Mouse (Mus musculus) hindbrain, embryonic 11.5 days (tissue): ENCODE results near the gene Rtn4ip1. TPM values are rescaled to one million over a fixed set of nuclear protein-coding genes. Genes with fewer than 3 reads are reported as not detected.

ENCODE experiments used
- ATAC-seq: fragments of 200-750 bp; cut with Nextera tagmentation; 2 replicates; pipeline ENCODE4 v1.8.0; 2017; ENCODE audit warnings: mild to moderate bottlenecking, moderate TSS enrichment, moderate library complexity; ENCODE audit not compliant: low FRiP score
- DNase-seq: peaks from one replicate; pipeline ENCODE4 v3.0.0-alpha.2; 2015; ENCODE audit warnings: low spot score
- H3K27ac ChIP-seq: fragments of 300-500 bp; sonication (generic); 2 replicates; pipeline ENCODE4 v1.5.1; 2014; ENCODE audit warnings: mild to moderate bottlenecking, low read depth, low read length
- H3K27me3 ChIP-seq: fragments of 300-500 bp; sonication (generic); 2 replicates; pipeline ENCODE4 v1.6.1; 2014; ENCODE audit warnings: mild to moderate bottlenecking, low read length, moderate library complexity, mixed read lengths; ENCODE audit not compliant: control insufficient read depth, insufficient read depth
- H3K36me3 ChIP-seq: fragments of 300-500 bp; sonication (generic); 2 replicates; pipeline ENCODE4 v1.6.1; 2014; ENCODE audit warnings: mild to moderate bottlenecking, low read length, moderate library complexity, mixed read lengths; ENCODE audit not compliant: control insufficient read depth, insufficient read depth
- H3K4me1 ChIP-seq: fragments of 300-500 bp; sonication (generic); replicated peaks from 2 replicates; pipeline ENCODE4 v1.6.1; 2014; ENCODE audit warnings: low read length, mixed read lengths; ENCODE audit not compliant: control insufficient read depth, insufficient read depth
- H3K4me2 ChIP-seq: fragments of 300-500 bp; sonication (generic); replicated peaks from 2 replicates; pipeline ENCODE4 v1.6.1; 2014; ENCODE audit warnings: mild to moderate bottlenecking, low read depth, low read length
- H3K4me3 ChIP-seq: fragments of 300-500 bp; sonication (generic); 2 replicates; pipeline ENCODE4 v1.5.1; 2014; ENCODE audit warnings: low read depth, low read length
- H3K9ac ChIP-seq: fragments of 300-500 bp; sonication (generic); 2 replicates; pipeline ENCODE4 v1.6.1; 2014; ENCODE audit warnings: low read depth, low read length
- H3K9me3 ChIP-seq: fragments of 300-500 bp; sonication (generic); 2 replicates; pipeline ENCODE4 v1.6.1; 2016; ENCODE audit warnings: low read length; ENCODE audit not compliant: control insufficient read depth
- whole genome bisulfite sequencing: fragments of 180-500 bp; shearing (Covaris S2); extraction: QIAGEN DNeasy Blood & Tissue Kit; methylation state at CpG from one replicate; pipeline ENCODE4 v1.1.7; 2014; 5-methylcytosine and 5-hydroxymethylcytosine counted together
- polyA plus RNA-seq: library from polyadenylated mRNA; unstranded; fragments of >200 nt; fragmentation: Nextera tagmentation; extraction: Ambion mirVana; gene quantifications from 2 replicates; pipeline ENCODE4 v1.2.1, GENCODE M21; 2014

Rtn4ip1 gene
- polyA plus RNA-seq: 20.0 and 20.5 TPM in 2 replicates

DNA sequence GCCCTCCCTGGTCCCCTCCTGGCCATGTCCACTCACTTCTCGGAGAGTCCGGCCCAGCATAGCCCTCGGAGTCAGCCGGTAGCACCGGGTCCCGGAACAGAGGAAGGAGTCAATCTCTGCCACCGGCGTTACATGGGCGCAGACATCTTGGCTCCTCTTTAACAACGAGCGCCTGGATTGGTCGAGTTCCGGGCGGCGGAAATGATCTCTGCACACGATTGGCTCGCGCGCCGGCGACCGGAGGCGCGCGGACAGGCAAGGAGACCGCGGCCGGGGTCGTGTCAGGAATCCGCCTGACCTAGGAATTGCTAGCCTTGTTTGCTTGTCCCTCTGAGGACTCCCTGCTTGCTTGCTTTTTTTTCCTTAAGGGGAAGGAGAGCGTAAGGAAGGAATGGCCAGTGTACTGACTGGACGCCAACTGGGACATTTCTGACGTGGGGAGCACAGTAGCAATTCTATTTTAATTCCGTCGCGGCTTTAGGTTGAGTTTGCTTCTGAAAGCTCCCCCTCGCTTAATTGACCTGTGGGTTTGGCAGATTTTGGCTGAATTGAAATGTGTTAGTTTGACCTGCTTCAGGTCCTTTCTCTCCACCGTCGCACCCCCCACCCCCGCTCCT, at the start of gene Rtn4ip1, which contains the start of gene Qrsl1:
Gene Rtn4ip1, plus strand, starts transcription at position 230 of the 617 bp plus-strand sequence.
Gene Qrsl1, minus strand, starts transcription at position 168 of the 617 bp plus-strand sequence.
- H3K27ac ChIP-seq: peak within 1 kb of the TSS; percentile 55; the same call in 1 of the 2 replicates

DNA sequence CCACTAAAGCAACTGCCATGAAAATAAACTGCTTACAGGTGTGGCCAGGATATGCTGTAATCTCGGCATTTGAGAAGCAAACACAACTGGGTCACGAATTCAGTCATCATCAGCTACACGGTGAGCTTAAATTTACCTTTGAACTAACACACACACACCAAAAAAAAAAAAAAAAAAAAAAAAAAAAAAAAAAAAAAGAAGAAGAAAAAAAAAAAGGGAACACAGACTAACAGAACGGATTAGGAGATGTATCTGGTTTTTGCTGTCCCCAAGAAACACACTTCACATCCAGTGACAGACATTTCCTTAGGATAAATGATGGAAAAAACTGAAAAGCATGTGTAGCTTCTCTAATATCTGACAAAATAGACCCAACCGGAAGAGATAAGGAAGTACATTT, 49.7 kb upstream of the Rtn4ip1 start:
- no peak for ATAC-seq
- Histone ChIP-seq H3K36me3 (no peaks in the 10 kb centered on the region), H3K4me3 (no peak overlapping the region), H3K27me3 (no peaks in the 10 kb centered on the region), H3K9ac (no peak overlapping the region), H3K4me2 (no peak overlapping the region), H3K27ac (no peak overlapping the region), H3K4me1 (no peaks in the 10 kb centered on the region), H3K9me3 (no peaks in the 10 kb centered on the region)
- DNase-seq: no peak
- WGBS: 91% methylated on average over 5 of the region's 5 CpGs

More for the DNA sequence above, at the start of gene Rtn4ip1, which contains the start of gene Qrsl1:
- ATAC-seq (peak; percentile 99), DNase-seq (peak; percentile 96)
- no peaks in the 10 kb centered on the region for H3K27me3 ChIP-seq
- H3K36me3 ChIP-seq: no peaks in the 10 kb centered on the region
- no peaks in the 10 kb centered on the region for H3K9me3 ChIP-seq
- peak within 1 kb of the TSS; percentile 73 for H3K4me3 ChIP-seq
- H3K9ac ChIP-seq: peak within 1 kb of the TSS; percentile 69
- WGBS: under 1% methylated on average over 40 of the region's 40 CpGs
- H3K4me1 ChIP-seq: no peaks in the 10 kb centered on the region
- peak within 1 kb of the TSS; percentile 62 for H3K4me2 ChIP-seq

DNA sequence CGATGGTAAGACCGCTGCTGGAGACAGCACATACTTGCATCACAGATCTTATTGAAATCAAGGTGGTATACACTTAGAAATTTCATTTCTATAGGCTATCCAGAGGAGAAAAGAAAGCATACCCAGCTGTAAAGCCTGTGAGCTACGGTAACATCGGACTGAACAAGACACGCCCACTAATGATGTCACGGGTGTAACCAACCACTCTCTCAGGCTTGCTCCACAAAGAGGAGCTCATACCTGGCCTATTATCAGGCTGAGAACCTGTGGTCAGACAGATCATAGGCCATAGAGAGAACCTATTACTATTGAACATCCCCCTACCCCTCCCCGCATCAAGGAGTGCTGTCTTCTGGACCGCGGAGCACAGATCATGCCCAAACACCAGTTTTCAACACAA, 45.7 kb upstream of the Rtn4ip1 start:
- ATAC-seq: no peak
- Histone ChIP-seq H3K27ac (no peak overlapping the region), H3K9me3 (no peaks in the 10 kb centered on the region), H3K4me1 (no peaks in the 10 kb centered on the region), H3K4me3 (no peak overlapping the region), H3K4me2 (no peak overlapping the region), H3K36me3 (no peaks in the 10 kb centered on the region), H3K9ac (no peak overlapping the region), H3K27me3 (no peaks in the 10 kb centered on the region)
- no peak for DNase-seq
- WGBS: 96% methylated on average over 9 of the region's 9 CpGs

DNA sequence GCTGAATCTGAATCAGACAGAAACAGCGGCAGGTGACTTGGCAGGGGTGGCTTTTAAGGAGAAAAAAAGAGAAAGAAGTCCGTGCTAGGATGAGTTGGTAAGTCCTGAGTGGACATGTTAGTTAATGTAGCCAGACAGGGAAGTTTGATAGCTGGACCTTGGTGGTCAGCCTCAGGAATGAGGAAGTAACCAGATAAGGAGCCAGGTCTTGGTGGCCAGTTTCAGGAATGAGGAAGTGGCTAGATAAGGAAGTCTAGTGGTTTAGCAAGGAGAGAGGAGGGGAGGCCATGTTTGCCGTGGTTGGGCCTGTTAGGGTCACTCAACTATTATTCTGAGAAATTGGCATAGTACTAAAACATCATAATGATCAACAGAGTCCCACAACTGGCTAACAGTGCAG, 45.3 kb upstream of the Rtn4ip1 start:
- no peaks in the 10 kb centered on the region for H3K4me1 ChIP-seq
- no peak overlapping the region for H3K4me3 ChIP-seq
- no peaks in the 10 kb centered on the region for H3K36me3 ChIP-seq
- H3K9ac ChIP-seq: no peak overlapping the region
- H3K9me3 ChIP-seq: no peaks in the 10 kb centered on the region
- H3K27me3 ChIP-seq: no peaks in the 10 kb centered on the region
- no peak overlapping the region for H3K4me2 ChIP-seq
- DNase-seq (no peak), ATAC-seq (no peak)
- 81% methylated on average over 3 of the region's 3 CpGs for WGBS
- H3K27ac ChIP-seq: no peak overlapping the region

DNA sequence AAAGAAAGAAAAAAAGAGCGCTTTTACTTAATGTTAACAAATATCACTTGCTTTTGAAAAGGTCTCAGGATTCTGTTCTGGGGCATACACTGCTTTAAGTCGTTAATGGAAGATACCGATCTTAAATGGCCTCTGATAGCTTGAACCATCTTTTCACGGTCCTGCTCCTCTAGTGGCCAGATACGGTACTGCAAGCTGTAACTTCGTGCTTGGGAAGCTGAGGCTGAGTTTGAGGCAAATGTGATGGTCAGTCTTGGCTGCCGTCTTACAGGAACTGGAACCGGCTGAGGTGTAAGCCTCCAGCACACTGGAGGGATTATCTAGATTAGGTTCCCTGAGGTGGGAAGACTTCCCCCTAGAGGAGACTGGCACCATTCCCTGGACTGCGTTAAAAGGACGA, 30.9 kb upstream of the Rtn4ip1 start:
- peak; percentile 70 for DNase-seq
- H3K27ac ChIP-seq: no peak overlapping the region
- H3K4me3 ChIP-seq: no peak overlapping the region
- H3K9ac ChIP-seq: no peak overlapping the region
- no peak overlapping the region for H3K4me2 ChIP-seq
- H3K9me3 ChIP-seq: no peaks in the 10 kb centered on the region
- no peaks in the 10 kb centered on the region for H3K4me1 ChIP-seq
- H3K27me3 ChIP-seq: no peaks in the 10 kb centered on the region
- no peaks in the 10 kb centered on the region for H3K36me3 ChIP-seq
- no peak for ATAC-seq
- 69% methylated on average over 10 of the region's 10 CpGs for WGBS

DNA sequence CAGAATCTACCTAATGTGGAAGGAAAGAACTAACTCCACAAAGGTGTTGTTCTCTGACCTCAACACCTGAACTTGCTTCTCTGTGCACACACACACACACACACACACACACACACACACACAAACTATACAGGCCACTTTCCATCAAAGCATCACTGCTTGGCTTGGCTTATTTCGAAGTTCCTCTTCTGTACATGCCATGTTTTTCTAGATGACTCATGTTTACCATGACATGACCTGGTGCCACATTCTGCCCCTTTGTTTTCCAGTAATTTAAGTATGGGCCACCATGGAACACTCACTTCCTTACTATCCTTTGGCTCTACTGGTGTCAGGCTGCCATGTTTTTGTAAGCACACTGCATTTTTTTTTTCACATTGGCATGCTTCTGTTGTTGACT, 30.1 kb upstream of the Rtn4ip1 start:
- Histone ChIP-seq H3K4me1 (no peaks in the 10 kb centered on the region), H3K27ac (no peak overlapping the region), H3K9ac (no peak overlapping the region), H3K27me3 (no peaks in the 10 kb centered on the region), H3K4me2 (no peak overlapping the region), H3K4me3 (no peak overlapping the region), H3K36me3 (no peaks in the 10 kb centered on the region), H3K9me3 (no peaks in the 10 kb centered on the region)
- DNase-seq (no peak), ATAC-seq (no peak)
- WGBS: 89% methylated on average over 1 of the region's 1 CpGs

DNA sequence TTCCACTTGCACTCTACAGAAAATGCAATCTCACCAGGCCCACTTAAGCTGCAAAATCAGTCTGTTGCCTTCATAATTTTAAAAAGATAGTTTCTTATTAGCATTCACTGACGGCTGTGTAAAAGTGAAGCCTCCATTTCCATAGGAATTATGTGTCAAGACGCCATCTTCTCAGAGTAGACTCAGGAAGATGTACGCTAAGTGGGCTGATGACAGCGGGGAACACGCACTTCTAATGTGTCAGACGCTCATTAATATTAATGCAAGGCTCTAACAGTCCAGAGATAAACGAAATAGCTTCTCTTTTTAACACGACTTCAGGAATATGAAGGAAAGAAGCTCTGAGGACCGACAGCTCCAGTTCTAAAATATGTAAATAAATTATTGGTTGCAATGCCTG, 13.9 kb upstream of the Rtn4ip1 start:
- no peaks in the 10 kb centered on the region; the same call in 1 of the 2 replicates for H3K36me3 ChIP-seq
- no peak overlapping the region for H3K27ac ChIP-seq
- WGBS: 83% methylated on average over 9 of the region's 9 CpGs
- ATAC-seq (no peak), DNase-seq (no peak)
- H3K9me3 ChIP-seq: no peaks in the 10 kb centered on the region
- no peak overlapping the region for H3K9ac ChIP-seq
- no peaks in the 10 kb centered on the region for H3K4me1 ChIP-seq
- no peak overlapping the region for H3K4me3 ChIP-seq
- no peak overlapping the region for H3K4me2 ChIP-seq
- no peaks in the 10 kb centered on the region for H3K27me3 ChIP-seq

DNA sequence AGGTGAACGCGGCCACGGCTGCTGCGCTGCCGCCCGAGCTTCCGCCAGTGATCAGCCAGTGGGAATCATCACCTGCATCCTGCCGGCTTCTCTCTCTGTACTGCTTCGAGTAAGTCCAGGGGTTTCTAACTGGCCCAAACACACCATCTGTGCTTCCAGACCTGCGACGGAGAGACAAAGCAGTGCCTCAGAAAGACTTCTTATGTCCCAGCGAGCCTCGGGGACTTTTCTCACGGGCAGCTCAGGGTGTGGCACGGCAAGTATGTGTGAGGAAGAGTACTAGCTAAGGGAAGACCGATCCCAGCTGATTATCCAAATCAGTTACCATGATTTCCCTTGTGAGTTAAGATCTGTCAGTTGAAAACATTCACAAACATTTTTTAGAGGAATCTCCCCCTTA, 12.6 kb upstream of the Rtn4ip1 start:
- H3K36me3 ChIP-seq: no peaks in the 10 kb centered on the region; the same call in 1 of the 2 replicates
- H3K27me3 ChIP-seq: no peaks in the 10 kb centered on the region
- no peak overlapping the region for H3K27ac ChIP-seq
- no peak for ATAC-seq
- no peaks in the 10 kb centered on the region for H3K9me3 ChIP-seq
- no peak overlapping the region for H3K4me2 ChIP-seq
- no peak for DNase-seq
- no peaks in the 10 kb centered on the region for H3K4me1 ChIP-seq
- no peak overlapping the region for H3K4me3 ChIP-seq
- 95% methylated on average over 16 of the region's 16 CpGs for WGBS
- H3K9ac ChIP-seq: no peak overlapping the region

DNA sequence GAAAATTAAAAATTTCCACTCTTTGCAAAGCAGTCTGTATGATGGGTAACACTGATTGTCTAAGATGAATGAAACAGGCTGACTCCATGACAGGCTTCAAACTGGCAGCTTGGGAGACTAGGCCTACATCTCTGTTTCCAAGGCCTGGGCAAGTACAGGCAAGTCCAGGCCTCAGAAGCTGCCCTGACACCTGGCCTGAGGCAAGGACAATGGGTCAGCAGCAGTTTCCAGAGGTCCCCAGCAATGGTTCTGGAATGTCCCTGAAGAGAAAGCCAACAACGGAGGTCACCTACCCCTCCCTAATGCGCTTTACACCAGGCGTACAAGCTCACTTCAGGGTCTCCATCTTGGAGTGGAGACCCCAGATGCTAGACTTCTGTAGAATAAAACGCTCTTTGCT, 8.6 kb upstream of the Rtn4ip1 start:
- DNase-seq (no peak), ATAC-seq (no peak)
- Histone ChIP-seq H3K27ac (no peak overlapping the region), H3K4me2 (no peak overlapping the region), H3K27me3 (no peaks in the 10 kb centered on the region), H3K9me3 (no peaks in the 10 kb centered on the region), H3K4me1 (no peaks in the 10 kb centered on the region), H3K36me3 (no peaks in the 10 kb centered on the region), H3K4me3 (no peak overlapping the region), H3K9ac (no peak overlapping the region)
- 94% methylated on average over 4 of the region's 4 CpGs for WGBS
